Mouse (Mus musculus) CH12.LX (cell line): Measurements from ENCODE around the gene Zscan4-ps2. TPM values are rescaled to one million over a fixed set of nuclear protein-coding genes. Genes with fewer than 3 reads are reported as not detected.
"Not testable (repeated sequence)": the region's sequence is repeated elsewhere in the genome, so short reads cannot be mapped to it uniquely, and the experiment has no call there.

ENCODE experiments used
- DNase-seq: peaks from one replicate; pipeline ENCODE4 v3.0.0-alpha.2; 2013; ENCODE audit errors: extremely low read depth
- H3K27ac ChIP-seq: 2 replicates; pipeline ENCODE4 v1.5.1; 2012; ENCODE audit warnings: low read depth, mild to moderate bottlenecking, control low read depth, moderate library complexity; ENCODE audit not compliant: insufficient read depth
- H3K27me3 ChIP-seq: replicated peaks from 2 replicates; pipeline ENCODE3; 2012; ENCODE audit warnings: inconsistent platforms
- H3K36me3 ChIP-seq, 2 experiments: replicated peaks in 1 of 2; 2 replicates each; pipeline versions ENCODE3 to v1.6.1; 2012; ENCODE audit warnings: inconsistent platforms in 1 of 2, low read length in 1 of 2, mild to moderate bottlenecking in 1 of 2, mixed read lengths in 1 of 2, moderate library complexity in 1 of 2; ENCODE audit not compliant: control insufficient read depth in 1 of 2, insufficient read depth in 1 of 2
- H3K4me1 ChIP-seq, 2 experiments: 2 replicates each; pipeline ENCODE4 v1.6.1; 2012; ENCODE audit warnings: inconsistent platforms in 1 of 2, moderate library complexity in 1 of 2; ENCODE audit not compliant: insufficient read depth in 2 of 2, control insufficient read depth in 1 of 2
- H3K4me2 ChIP-seq: 2 replicates; pipeline ENCODE4 v1.6.1; 2012; ENCODE audit warnings: low read depth, mild to moderate bottlenecking, control low read depth; ENCODE audit not compliant: poor library complexity, insufficient read depth, severe bottlenecking
- H3K4me3 ChIP-seq, 3 experiments: fragments of 150-350 bp in 1 of 3; sonication (generic) in 1 of 3; replicated peaks in 1 of 3; 2 replicates each; pipeline versions ENCODE3 to v1.5.1; 2011 to 2012; ENCODE audit warnings: low read depth in 2 of 3, low read length in 2 of 3, mild to moderate bottlenecking in 2 of 3, moderate library complexity in 2 of 3, control low read depth in 1 of 3, improper control_type of control experiment in 1 of 3, inconsistent platforms in 1 of 3, mixed read lengths in 1 of 3; ENCODE audit not compliant: poor library complexity in 1 of 3
- H3K79me2 ChIP-seq: replicated peaks from 2 replicates; pipeline ENCODE4 v1.6.1; 2012; ENCODE audit warnings: mild to moderate bottlenecking, moderate library complexity; ENCODE audit not compliant: control insufficient read depth, poor library complexity, insufficient read depth, severe bottlenecking; ENCODE audit errors: extremely low read depth
- H3K9ac ChIP-seq: 2 replicates; pipeline ENCODE4 v1.6.1; 2012; ENCODE audit warnings: low read depth, mild to moderate bottlenecking, control low read depth, moderate library complexity; ENCODE audit not compliant: insufficient read depth
- H3K9me3 ChIP-seq: replicated peaks from 2 replicates; pipeline ENCODE3; 2012; ENCODE audit warnings: low read length, inconsistent platforms, mixed read lengths
- dilution Hi-C: fragments of 300-500 bp; cut with MboI; formaldehyde crosslinking; loops from 2 replicates; pipeline ENCODE4 v1.14.3; 2020; ENCODE audit warnings: low sequenced_read_pairs; ENCODE audit not compliant: extremely low pct_unique_long_range_greater_than_20kb, extremely low pct_ligation_motif_present
- in situ Hi-C: fragments of 300-500 bp; cut with MboI; formaldehyde crosslinking; loops from 3 replicates; pipeline ENCODE4 v1.14.3; 2019; ENCODE audit warnings: low sequenced_read_pairs, low pct_ligation_motif_present, low pct_unique_long_range_greater_than_20kb, mixed read lengths
- polyA plus RNA-seq: library from polyadenylated mRNA; unstranded; fragments of >175 nt; gene quantifications from 2 replicates; pipeline ENCODE4 v1.2.1, GENCODE M21; 2012; ENCODE audit warnings: low read depth; ENCODE audit not compliant: insufficient read length
- total RNA-seq, 2 experiments: library from RNA; depleted of rRNA; stranded (reverse); fragments of 300-350 nt in 1 of 2; fragments of >200 nt in 1 of 2; gene quantifications; 2 replicates each; pipeline ENCODE4 v1.2.3; 2012 to 2014

Zscan4-ps2 gene
- total RNA-seq (2012; rRNA removed) (0.08 TPM in 1 of 2 replicates, not detected in the other), total RNA-seq (2014; rRNA removed) (0.12 TPM in 1 of 2 replicates, not detected in the other), polyA plus RNA-seq (not detected in 2 replicates)

DNA sequence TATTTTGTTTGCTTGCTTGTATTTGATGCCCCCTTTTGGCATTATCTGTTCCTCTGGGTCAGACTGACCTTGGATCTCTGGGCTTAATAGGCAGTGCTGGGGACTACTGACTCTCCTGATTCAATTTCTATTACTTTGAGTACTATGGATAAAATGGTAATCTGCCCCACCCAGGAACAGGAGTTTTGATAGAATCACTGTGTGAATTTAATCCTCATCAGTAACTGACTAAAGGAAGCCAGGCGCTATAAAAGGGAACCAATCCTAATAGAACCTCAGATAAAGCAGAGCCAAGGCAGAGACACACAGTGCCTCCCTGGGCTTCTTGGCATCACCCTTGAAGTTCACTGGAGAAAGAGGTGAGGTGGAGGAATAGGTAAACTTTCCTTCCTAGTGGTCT, at the start of gene Zscan4-ps2:
Gene Zscan4-ps2 (plus strand): TSS at position 301 of the 400 bp plus-strand sequence.
- H3K36me3 ChIP-seq, H3K79me2 ChIP-seq, H3K4me2 ChIP-seq, H3K27me3 ChIP-seq, H3K9me3 ChIP-seq, H3K9ac ChIP-seq, H3K27ac ChIP-seq, DNase-seq, in situ Hi-C loops, dilution Hi-C loops, H3K4me1 ChIP-seq, H3K4me3 ChIP-seq: not testable (repeated sequence)

Other genes with a start within 250 kb of the Zscan4-ps2 start
- not detected in 2 replicates for gene Zscan4e, start 203.6 kb upstream of the Zscan4-ps2 start, total RNA-seq (2012; rRNA removed)
- not detected in 2 replicates for gene Zscan4e, start 203.6 kb upstream of the Zscan4-ps2 start, total RNA-seq (2014; rRNA removed)
- not detected in 2 replicates for gene Zscan4e, start 203.6 kb upstream of the Zscan4-ps2 start, polyA plus RNA-seq
- gene Zscan4f, start 116.4 kb upstream of the Zscan4-ps2 start, total RNA-seq (2012; rRNA removed): 0.13 TPM in 1 of 2 replicates, not detected in the other
- not detected in 2 replicates for gene Zscan4f, start 116.4 kb upstream of the Zscan4-ps2 start, total RNA-seq (2014; rRNA removed)
- not detected in 2 replicates for gene Zscan4f, start 116.4 kb upstream of the Zscan4-ps2 start, polyA plus RNA-seq
- gene Zscan4-ps3, start 95.0 kb downstream of the Zscan4-ps2 start, total RNA-seq (2012; rRNA removed): not detected in 2 replicates
- gene Zscan4-ps3, start 95.0 kb downstream of the Zscan4-ps2 start, total RNA-seq (2014; rRNA removed): not detected in 2 replicates
- gene Zscan4-ps3, start 95.0 kb downstream of the Zscan4-ps2 start, polyA plus RNA-seq: not detected in 2 replicates
- gene Vmn1r72, start 165.8 kb downstream of the Zscan4-ps2 start, total RNA-seq (2012; rRNA removed): not detected in 2 replicates
- gene Vmn1r72, start 165.8 kb downstream of the Zscan4-ps2 start, total RNA-seq (2014; rRNA removed): not detected in 2 replicates
- gene Vmn1r72, start 165.8 kb downstream of the Zscan4-ps2 start, polyA plus RNA-seq: not detected in 2 replicates
- not detected in 2 replicates for gene Vmn1r73, start 216.0 kb downstream of the Zscan4-ps2 start, total RNA-seq (2012; rRNA removed)
- not detected in 2 replicates for gene Vmn1r73, start 216.0 kb downstream of the Zscan4-ps2 start, total RNA-seq (2014; rRNA removed)
- gene Vmn1r73, start 216.0 kb downstream of the Zscan4-ps2 start, polyA plus RNA-seq: not detected in 2 replicates